Mouse (Mus musculus) mesoderm, embryonic 11.5 days (tissue): ENCODE measurements at regions not wholly inside any gene's neighbourhood (a gene's known extent, or its start where the extent isn't known, plus 50 kb on each side); places are given as distances from the start of the nearest gene placed in this dataset.
"Not testable (repeated sequence)": the region's sequence is repeated elsewhere in the genome, so short reads cannot be mapped to it uniquely, and the experiment has no call there.

Source experiments
- DNase-seq: peaks from one replicate; pipeline ENCODE4 v3.0.0-alpha.2; 2012; ENCODE audit warnings: low read depth, low spot score

GRCm38 (mm10) chr16:12699557-12699956 lies 409.9 kb upstream of the Ercc4 start:
- no peak for DNase-seq

- no peak for DNase-seq
Measured at GRCm38 (mm10) chr16:12700088-12700487, 409.4 kb upstream of the Ercc4 start.

- DNase-seq, result no peak
Measured at GRCm38 (mm10) chr16:12703818-12704590, 405.5 kb upstream of the Ercc4 start.

GRCm38 (mm10) chr16:12706907-12707306 lies 402.6 kb upstream of the Ercc4 start:
- DNase-seq, result no peak

- DNase-seq, result not testable (repeated sequence)
Measured at GRCm38 (mm10) chr16:12721368-12721767, 388.1 kb upstream of the Ercc4 start.

- no peak for DNase-seq
Measured at GRCm38 (mm10) chr16:12726043-12726442, 383.4 kb upstream of the Ercc4 start.

GRCm38 (mm10) chr16:12730167-12730730 lies 379.2 kb upstream of the Ercc4 start:
- DNase-seq, result not testable (repeated sequence)

GRCm38 (mm10) chr16:12731588-12731987 lies 377.9 kb upstream of the Ercc4 start:
- DNase-seq, result no peak

- no peak for DNase-seq
Measured at GRCm38 (mm10) chr16:12742472-12742871, 367.0 kb upstream of the Ercc4 start.

GRCm38 (mm10) chr16:12753181-12753580 lies 356.3 kb upstream of the Ercc4 start:
- no peak for DNase-seq

GRCm38 (mm10) chr16:12754361-12754760 lies 355.1 kb upstream of the Ercc4 start:
- no peak for DNase-seq

GRCm38 (mm10) chr16:12758594-12758993 lies 350.9 kb upstream of the Ercc4 start:
- peak; percentile 4 for DNase-seq

GRCm38 (mm10) chr16:12764166-12764565 lies 345.3 kb upstream of the Ercc4 start:
- DNase-seq, result no peak

- no peak for DNase-seq
Measured at GRCm38 (mm10) chr16:12764608-12765007, 344.9 kb upstream of the Ercc4 start.

- DNase-seq, result no peak
Measured at GRCm38 (mm10) chr16:12766846-12767245, 342.6 kb upstream of the Ercc4 start.

GRCm38 (mm10) chr16:12768161-12768895 lies 341.2 kb upstream of the Ercc4 start:
- no peak for DNase-seq

- DNase-seq, result no peak
Measured at GRCm38 (mm10) chr16:12770482-12770881, 339.0 kb upstream of the Ercc4 start.

GRCm38 (mm10) chr16:12772535-12772934 lies 336.9 kb upstream of the Ercc4 start:
- DNase-seq, result peak; percentile 13

- no peak for DNase-seq
Measured at GRCm38 (mm10) chr16:12775876-12776275, 333.6 kb upstream of the Ercc4 start.

- no peak for DNase-seq
Measured at GRCm38 (mm10) chr16:12779079-12779478, 330.4 kb upstream of the Ercc4 start.

- DNase-seq, result no peak
Measured at GRCm38 (mm10) chr16:12780635-12781034, 328.8 kb upstream of the Ercc4 start.

GRCm38 (mm10) chr16:12785828-12786227 lies 323.7 kb upstream of the Ercc4 start:
- no peak for DNase-seq

GRCm38 (mm10) chr16:12798523-12798922 lies 311.0 kb upstream of the Ercc4 start:
- DNase-seq, result no peak
